Mouse (Mus musculus): ENCODE measurements around the gene Zfp113.
"Not testable (repeated sequence)": the region's sequence is repeated elsewhere in the genome, so short reads cannot be mapped to it uniquely, and the experiment has no call there.

Gene Zfp113

GRCm38 (mm10) chr5:138137257-138137656, 18.3 kb downstream of the Zfp113 start:
- DNase-seq: no peak

GRCm38 (mm10) chr5:138132425-138133064, 23.0 kb downstream of the Zfp113 start:
- DNase-seq: no peak

GRCm38 (mm10) chr5:138118041-138118440, 37.5 kb downstream of the Zfp113 start:
- DNase-seq: no peak

GRCm38 (mm10) chr5:138117199-138118015, 38.1 kb downstream of the Zfp113 start:
- DNase-seq: no peak

- peak; percentile 84 for DNase-seq
Measured at GRCm38 (mm10) chr5:138116255-138117198, 39.0 kb downstream of the Zfp113 start, which contains the start of gene Zscan21. Gene Zscan21 (plus strand): TSS chr5:138116903.

- DNase-seq: not testable (repeated sequence)
Measured at GRCm38 (mm10) chr5:138109847-138110396, 45.6 kb downstream of the Zfp113 start.

- no peak for DNase-seq
Measured at GRCm38 (mm10) chr5:138107130-138107529, 48.4 kb downstream of the Zfp113 start.

GRCm38 (mm10) chr5:138104976-138105375, 50.6 kb downstream of the Zfp113 start:
- DNase-seq: no peak

- no peak for DNase-seq
Measured at GRCm38 (mm10) chr5:138094474-138094873, 61.1 kb downstream of the Zfp113 start.

GRCm38 (mm10) chr5:138092771-138093170, 62.8 kb downstream of the Zfp113 start:
- no peak for DNase-seq

- DNase-seq: no peak
Measured at GRCm38 (mm10) chr5:138090737-138091136, 64.8 kb downstream of the Zfp113 start.

GRCm38 (mm10) chr5:138090271-138090670, 65.3 kb downstream of the Zfp113 start:
- DNase-seq: no peak

All from right cerebral cortex, postnatal 4 days (tissue).